In the genomic region with DNA sequence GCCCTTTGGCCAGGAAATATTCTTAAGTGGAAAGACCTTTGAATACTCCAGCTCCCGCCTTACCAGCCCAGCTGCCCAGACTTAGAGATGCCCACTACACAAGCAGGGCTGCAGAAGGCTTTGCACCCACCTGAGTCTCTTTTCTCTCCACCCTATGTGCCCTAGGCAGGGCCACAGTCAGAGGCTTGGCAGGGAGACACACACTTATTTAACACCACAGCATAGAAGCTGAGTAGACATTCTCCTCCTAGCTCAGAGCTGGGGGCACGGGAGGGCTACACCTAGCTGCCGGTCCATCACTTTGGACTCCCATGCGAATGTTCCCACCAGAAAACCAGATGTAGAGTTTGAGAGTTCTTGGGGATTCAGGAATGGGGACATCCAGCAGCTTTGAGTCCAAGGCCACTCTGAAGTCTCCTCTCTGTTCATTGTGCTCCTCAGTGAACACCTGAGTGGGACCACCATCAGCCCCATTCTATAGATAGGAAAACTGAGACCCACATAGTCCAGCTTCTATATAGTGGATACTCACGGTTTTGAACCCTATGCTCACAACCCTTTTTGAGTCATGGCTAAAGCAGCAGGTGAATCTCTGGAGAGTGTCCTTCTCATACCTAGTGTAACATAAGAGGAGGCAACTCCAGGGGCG, we compare ENCODE assay signal across 1 mouse cellular context.
TF ChIP-seq lines count a peak whose summit lies in the region.

No protein-coding gene starts in this region.

TF ChIP-seq in CH12.LX, 34 proteins besides CTCF, POLR2A, EP300 and RAD21:
- TF ChIP-seq CHD1 (IDR thresholded peaks at IDR 0.05; ENCODE audit: low read depth, low read length) (no peak), SMC3 (IDR thresholded peaks at IDR 0.05; ENCODE audit: low read depth, low read length) (no peak), MXI1 (IDR thresholded peaks at IDR 0.05; ENCODE audit: low read depth, low read length) (no peak), MYC (IDR thresholded peaks at IDR 0.05; ENCODE audit: low read depth, low read length) (no peak), JUN (IDR thresholded peaks at IDR 0.05; ENCODE audit: insufficient read depth, low read depth, low read length) (no peak), USF2 (conservative IDR thresholded peaks at IDR 0.05; ENCODE audit: low read depth, low read length) (no peak), BHLHE40 (IDR thresholded peaks at IDR 0.05; ENCODE audit: low read depth, low read length) (no peak), RCOR1 (conservative IDR thresholded peaks at IDR 0.05; ENCODE audit: low read depth, low read length) (no peak), CHD2 (IDR thresholded peaks at IDR 0.05; ENCODE audit: low read length) (no peak), MAFK (IDR thresholded peaks at IDR 0.05; ENCODE audit: insufficient replicate concordance, low read length) (no peak)
